Mouse (Mus musculus): ENCODE data around the gene Magi2. TPM values are rescaled to one million over a fixed set of nuclear protein-coding genes. Genes with fewer than 3 reads are reported as not detected.

Gene Magi2
- polyA plus RNA-seq, 1 experiment: 0.48 TPM

GRCm38 (mm10) chr5:19870406-19870805 lies 643.6 kb downstream of the Magi2 start:
- no peaks in the 10 kb centered on the region for H3K27me3 ChIP-seq (ENCODE audit: control insufficient read depth, insufficient read depth, insufficient read length)
- no peaks in the 10 kb centered on the region for H3K79me2 ChIP-seq (ENCODE audit: control insufficient read depth, insufficient read depth)
- no peak for TF ChIP-seq CEBPB (IDR thresholded peaks at IDR 0.05; ENCODE audit: insufficient read depth, poor library complexity, severe bottlenecking)
- TF ChIP-seq POLR2A (IDR thresholded peaks at IDR 0.05; ENCODE audit: insufficient read length, low read depth): no peak
- no peak for TF ChIP-seq MYOD1 (IDR thresholded peaks at IDR 0.05; ENCODE audit: control insufficient read depth in 1 of 3, insufficient read length in 2 of 3, low read depth in 2 of 3)
- no peak for TF ChIP-seq TCF3 (IDR thresholded peaks at IDR 0.05; ENCODE audit: insufficient read length, low read depth)
- TF ChIP-seq MAX (IDR thresholded peaks at IDR 0.05; ENCODE audit: low read depth): no peak
- TF ChIP-seq SRF (IDR thresholded peaks at IDR 0.05; ENCODE audit: control insufficient read depth, insufficient read length, low read depth): no peak
- TF ChIP-seq TCF12 (IDR thresholded peaks at IDR 0.05; ENCODE audit: insufficient read depth, poor library complexity, severe bottlenecking): no peak
- TF ChIP-seq REST (IDR thresholded peaks at IDR 0.05; ENCODE audit: insufficient read depth, insufficient read length): no peak
- TF ChIP-seq USF1 (IDR thresholded peaks at IDR 0.05; ENCODE audit: low read depth): no peak
- TF ChIP-seq E2F4 (IDR thresholded peaks at IDR 0.05; ENCODE audit: insufficient read depth): no peak
- no peak for TF ChIP-seq MYOG (IDR thresholded peaks at IDR 0.05; ENCODE audit: control insufficient read depth in 1 of 3, insufficient read depth in 1 of 3, insufficient read length in 2 of 3, low read depth in 2 of 3)
- no peak for TF ChIP-seq POLR2AphosphoS2 (IDR thresholded peaks at IDR 0.05; ENCODE audit: insufficient read length, low read depth)
- H3K4me2 ChIP-seq (ENCODE audit: low read depth): no peak overlapping the region
- H3ac ChIP-seq (ENCODE audit: control insufficient read depth, insufficient read length): no peak overlapping the region
- no peak overlapping the region for H3K4me3 ChIP-seq
- H3K36me3 ChIP-seq (ENCODE audit: control insufficient read depth, insufficient read depth): no peaks in the 10 kb centered on the region

GRCm38 (mm10) chr5:19891693-19892092 lies 664.9 kb downstream of the Magi2 start:
- H3ac ChIP-seq (ENCODE audit: control insufficient read depth, insufficient read length): no peak overlapping the region
- H3K79me2 ChIP-seq (ENCODE audit: control insufficient read depth, insufficient read depth): no peaks in the 10 kb centered on the region
- H3K27me3 ChIP-seq (ENCODE audit: control insufficient read depth, insufficient read depth, insufficient read length): no peaks in the 10 kb centered on the region
- H3K4me3 ChIP-seq: no peak overlapping the region
- TF ChIP-seq POLR2A (IDR thresholded peaks at IDR 0.05; ENCODE audit: insufficient read length, low read depth): no peak
- no peak for TF ChIP-seq TCF3 (IDR thresholded peaks at IDR 0.05; ENCODE audit: insufficient read length, low read depth)
- no peak for TF ChIP-seq USF1 (IDR thresholded peaks at IDR 0.05; ENCODE audit: low read depth)
- no peak for TF ChIP-seq CEBPB (IDR thresholded peaks at IDR 0.05; ENCODE audit: insufficient read depth, poor library complexity, severe bottlenecking)
- TF ChIP-seq TCF12 (IDR thresholded peaks at IDR 0.05; ENCODE audit: insufficient read depth, poor library complexity, severe bottlenecking): no peak
- TF ChIP-seq MYOD1 (IDR thresholded peaks at IDR 0.05; ENCODE audit: control insufficient read depth in 1 of 3, insufficient read length in 2 of 3, low read depth in 2 of 3): no peak
- no peak for TF ChIP-seq REST (IDR thresholded peaks at IDR 0.05; ENCODE audit: insufficient read depth, insufficient read length)
- TF ChIP-seq E2F4 (IDR thresholded peaks at IDR 0.05; ENCODE audit: insufficient read depth): no peak
- no peak for TF ChIP-seq MYOG (IDR thresholded peaks at IDR 0.05; ENCODE audit: control insufficient read depth in 1 of 3, insufficient read depth in 1 of 3, insufficient read length in 2 of 3, low read depth in 2 of 3)
- TF ChIP-seq MAX (IDR thresholded peaks at IDR 0.05; ENCODE audit: low read depth): no peak
- TF ChIP-seq POLR2AphosphoS2 (IDR thresholded peaks at IDR 0.05; ENCODE audit: insufficient read length, low read depth): no peak
- no peaks in the 10 kb centered on the region for H3K36me3 ChIP-seq (ENCODE audit: control insufficient read depth, insufficient read depth)
- no peak overlapping the region for H3K4me2 ChIP-seq (ENCODE audit: low read depth)

DNA sequence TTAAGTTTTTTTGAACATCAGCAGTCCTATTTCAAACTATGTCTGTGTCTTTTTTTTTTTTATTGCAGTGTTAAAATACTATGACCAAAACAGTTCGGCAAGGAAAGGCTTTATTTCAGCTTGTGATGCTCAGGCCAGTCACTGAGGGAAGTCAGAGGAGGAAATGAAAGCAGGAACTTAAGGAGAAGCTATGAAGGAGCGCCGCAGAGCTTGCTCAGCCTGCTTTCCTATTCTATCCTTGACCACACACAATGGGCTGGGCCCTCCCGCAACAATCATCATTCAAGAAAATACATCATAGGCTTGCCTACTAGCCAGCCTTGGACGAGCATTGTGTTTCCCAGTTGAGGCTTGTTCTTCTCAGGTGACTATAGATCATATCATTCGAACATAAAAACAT lies 669.1 kb downstream of the Magi2 start:
- TF ChIP-seq TCF3 (IDR thresholded peaks at IDR 0.05; ENCODE audit: insufficient read length, low read depth) (no peak), USF1 (IDR thresholded peaks at IDR 0.05; ENCODE audit: low read depth) (no peak), E2F4 (IDR thresholded peaks at IDR 0.05; ENCODE audit: insufficient read depth) (no peak), TCF12 (IDR thresholded peaks at IDR 0.05; ENCODE audit: insufficient read depth, poor library complexity, severe bottlenecking) (no peak), REST (IDR thresholded peaks at IDR 0.05; ENCODE audit: insufficient read depth, insufficient read length) (no peak), MYOG (IDR thresholded peaks at IDR 0.05; ENCODE audit: control insufficient read depth in 1 of 3, insufficient read depth in 1 of 3, insufficient read length in 2 of 3, low read depth in 2 of 3) (no peak), POLR2AphosphoS2 (IDR thresholded peaks at IDR 0.05; ENCODE audit: insufficient read length, low read depth) (no peak), MAX (IDR thresholded peaks at IDR 0.05; ENCODE audit: low read depth) (no peak), POLR2A (IDR thresholded peaks at IDR 0.05; ENCODE audit: insufficient read length, low read depth) (no peak), MYOD1 (IDR thresholded peaks at IDR 0.05; ENCODE audit: control insufficient read depth in 1 of 3, insufficient read length in 2 of 3, low read depth in 2 of 3) (no peak), CEBPB (IDR thresholded peaks at IDR 0.05; ENCODE audit: insufficient read depth, poor library complexity, severe bottlenecking) (no peak), SRF (IDR thresholded peaks at IDR 0.05; ENCODE audit: control insufficient read depth, insufficient read length, low read depth) (no peak)
- Histone ChIP-seq H3K79me2 (ENCODE audit: control insufficient read depth, insufficient read depth) (no peaks in the 10 kb centered on the region), H3ac (ENCODE audit: control insufficient read depth, insufficient read length) (no peak overlapping the region), H3K4me2 (ENCODE audit: low read depth) (no peak overlapping the region), H3K36me3 (ENCODE audit: control insufficient read depth, insufficient read depth) (no peaks in the 10 kb centered on the region), H3K27me3 (ENCODE audit: control insufficient read depth, insufficient read depth, insufficient read length) (no peaks in the 10 kb centered on the region), H3K4me3 (no peak overlapping the region)

GRCm38 (mm10) chr5:19901625-19902024 lies 674.8 kb downstream of the Magi2 start:
- no peaks in the 10 kb centered on the region for H3K27me3 ChIP-seq (ENCODE audit: control insufficient read depth, insufficient read depth, insufficient read length)
- H3K4me3 ChIP-seq: no peak overlapping the region
- H3ac ChIP-seq (ENCODE audit: control insufficient read depth, insufficient read length): no peak overlapping the region
- H3K36me3 ChIP-seq (ENCODE audit: control insufficient read depth, insufficient read depth): no peaks in the 10 kb centered on the region
- TF ChIP-seq CEBPB (IDR thresholded peaks at IDR 0.05; ENCODE audit: insufficient read depth, poor library complexity, severe bottlenecking): no peak
- no peak for TF ChIP-seq POLR2AphosphoS2 (IDR thresholded peaks at IDR 0.05; ENCODE audit: insufficient read length, low read depth)
- no peak for TF ChIP-seq TCF12 (IDR thresholded peaks at IDR 0.05; ENCODE audit: insufficient read depth, poor library complexity, severe bottlenecking)
- no peak for TF ChIP-seq POLR2A (IDR thresholded peaks at IDR 0.05; ENCODE audit: insufficient read length, low read depth)
- TF ChIP-seq MYOG (IDR thresholded peaks at IDR 0.05; ENCODE audit: control insufficient read depth in 1 of 3, insufficient read depth in 1 of 3, insufficient read length in 2 of 3, low read depth in 2 of 3): no peak
- TF ChIP-seq E2F4 (IDR thresholded peaks at IDR 0.05; ENCODE audit: insufficient read depth): no peak
- no peak for TF ChIP-seq USF1 (IDR thresholded peaks at IDR 0.05; ENCODE audit: low read depth)
- no peak for TF ChIP-seq MAX (IDR thresholded peaks at IDR 0.05; ENCODE audit: low read depth)
- no peak for TF ChIP-seq MYOD1 (IDR thresholded peaks at IDR 0.05; ENCODE audit: control insufficient read depth in 1 of 3, insufficient read length in 2 of 3, low read depth in 2 of 3)
- TF ChIP-seq SRF (IDR thresholded peaks at IDR 0.05; ENCODE audit: control insufficient read depth, insufficient read length, low read depth): no peak
- TF ChIP-seq REST (IDR thresholded peaks at IDR 0.05; ENCODE audit: insufficient read depth, insufficient read length): no peak
- TF ChIP-seq TCF3 (IDR thresholded peaks at IDR 0.05; ENCODE audit: insufficient read length, low read depth): no peak
- no peak overlapping the region for H3K4me2 ChIP-seq (ENCODE audit: low read depth)
- H3K79me2 ChIP-seq (ENCODE audit: control insufficient read depth, insufficient read depth): no peaks in the 10 kb centered on the region

Measured in myocyte (in vitro differentiated cells).